Mouse (Mus musculus): Measurements from ENCODE around the gene Sap30l.

- no peak for TF ChIP-seq USF1 (IDR thresholded peaks at IDR 0.05; ENCODE audit: low read depth, low read length)
- no peak for TF ChIP-seq MAX (IDR thresholded peaks at IDR 0.05; ENCODE audit: low read length)
- TF ChIP-seq CTCF (conservative IDR thresholded peaks at IDR 0.05 in 1 of 2, IDR thresholded peaks at IDR 0.05 in 1 of 2; ENCODE audit: low read depth in 2 of 2, low read length in 2 of 2) = no peak
- TF ChIP-seq POLR2AphosphoS2 (IDR thresholded peaks at IDR 0.05; ENCODE audit: low read depth, low read length) = no peak
- no peak for TF ChIP-seq UBTF (IDR thresholded peaks at IDR 0.05; ENCODE audit: low read depth, low read length)
- no peak for TF ChIP-seq TBP (conservative IDR thresholded peaks at IDR 0.05; ENCODE audit: low read depth, low read length)
- no peak for TF ChIP-seq POLR2A (IDR thresholded peaks at IDR 0.05; ENCODE audit: low read depth, low read length)
- TF ChIP-seq MEF2A (IDR thresholded peaks at IDR 0.05; ENCODE audit: borderline replicate concordance, low read depth, low read length) = no peak
Measured at GRCm38 (mm10) chr11:57829871-57830775, 28.7 kb downstream of the Sap30l start.

Measured in CH12.LX (cell line).